Mouse (Mus musculus): ENCODE measurements around the gene Tbrg4.

Gene Tbrg4

DNA sequence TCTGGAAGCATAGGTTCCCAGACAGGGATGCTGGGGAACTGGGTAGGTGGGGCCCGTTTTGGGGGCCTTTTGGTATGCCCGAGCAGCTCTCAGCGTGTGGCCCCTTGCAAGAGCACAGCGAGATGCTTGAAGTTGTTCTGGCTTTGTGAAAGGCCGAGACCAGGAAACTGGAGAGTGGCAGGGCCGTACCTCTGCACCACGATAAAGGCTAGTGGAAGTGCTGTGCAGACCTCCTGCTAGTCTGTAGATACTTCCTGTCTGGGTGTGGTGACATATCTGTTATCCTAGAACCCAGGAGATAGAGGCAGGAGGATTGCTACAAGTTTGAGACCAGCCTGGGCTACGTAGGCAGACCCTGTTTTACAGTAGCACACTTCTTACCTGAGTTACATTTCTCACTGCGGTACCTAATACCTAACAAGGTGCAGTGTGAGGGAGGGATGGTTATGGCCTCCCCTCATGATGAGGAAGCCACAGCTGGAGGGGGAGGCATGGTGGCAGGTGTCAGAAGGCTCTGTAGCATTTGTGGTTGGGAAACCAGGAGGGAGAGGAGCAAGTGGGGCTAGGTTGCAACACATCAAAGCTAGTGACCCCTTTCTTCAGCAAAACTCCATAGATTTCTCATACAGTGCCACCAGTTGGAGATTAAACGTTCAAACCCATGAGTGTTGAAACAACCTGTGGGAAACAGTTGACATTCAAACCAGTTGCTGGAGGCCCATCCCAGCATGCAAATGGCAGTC, 34.8 kb downstream of the Tbrg4 start:
- DNase-seq (ENCODE audit: low spot score): no peak

DNA sequence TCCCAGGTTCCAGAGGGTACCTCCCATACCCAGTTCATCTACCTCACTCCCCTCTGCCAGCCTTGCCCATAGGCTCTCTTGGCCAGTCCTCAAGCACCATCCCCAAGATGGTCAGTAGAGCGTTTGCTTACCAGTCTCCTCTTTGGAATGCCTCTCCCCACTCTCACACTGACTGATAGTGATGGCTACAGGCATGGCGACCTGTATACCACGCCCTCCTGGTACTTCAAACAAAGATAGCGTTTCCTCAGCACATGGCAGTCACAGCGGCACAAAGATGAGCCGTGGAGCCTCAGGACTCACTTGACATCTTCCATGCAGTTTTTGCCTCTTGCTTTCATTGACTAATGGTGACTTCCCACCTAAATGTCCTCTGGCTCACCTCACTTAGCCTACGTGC, 36.0 kb downstream of the Tbrg4 start:
- DNase-seq (ENCODE audit: low spot score): no peak

DNA sequence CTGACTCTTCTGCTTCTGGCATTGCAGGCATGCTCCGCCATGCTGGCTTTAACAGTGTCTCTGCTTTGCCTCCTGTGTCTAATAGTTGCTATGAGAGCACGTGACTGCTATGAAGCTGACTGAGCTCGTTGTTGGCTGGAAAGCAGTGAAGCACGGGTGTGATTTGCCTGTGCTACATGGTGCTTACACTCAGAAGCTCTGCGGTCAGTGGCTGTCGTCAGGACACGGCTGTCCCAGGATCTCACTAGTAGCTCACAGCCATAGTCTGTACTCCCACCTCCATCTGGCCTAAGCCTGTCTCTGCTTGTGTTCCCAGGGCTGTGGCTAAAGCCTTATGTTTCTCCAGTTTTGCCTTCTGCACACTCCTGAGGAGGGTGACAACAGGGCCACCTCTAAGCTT, 37.6 kb downstream of the Tbrg4 start:
- DNase-seq (ENCODE audit: low spot score): no peak

DNA sequence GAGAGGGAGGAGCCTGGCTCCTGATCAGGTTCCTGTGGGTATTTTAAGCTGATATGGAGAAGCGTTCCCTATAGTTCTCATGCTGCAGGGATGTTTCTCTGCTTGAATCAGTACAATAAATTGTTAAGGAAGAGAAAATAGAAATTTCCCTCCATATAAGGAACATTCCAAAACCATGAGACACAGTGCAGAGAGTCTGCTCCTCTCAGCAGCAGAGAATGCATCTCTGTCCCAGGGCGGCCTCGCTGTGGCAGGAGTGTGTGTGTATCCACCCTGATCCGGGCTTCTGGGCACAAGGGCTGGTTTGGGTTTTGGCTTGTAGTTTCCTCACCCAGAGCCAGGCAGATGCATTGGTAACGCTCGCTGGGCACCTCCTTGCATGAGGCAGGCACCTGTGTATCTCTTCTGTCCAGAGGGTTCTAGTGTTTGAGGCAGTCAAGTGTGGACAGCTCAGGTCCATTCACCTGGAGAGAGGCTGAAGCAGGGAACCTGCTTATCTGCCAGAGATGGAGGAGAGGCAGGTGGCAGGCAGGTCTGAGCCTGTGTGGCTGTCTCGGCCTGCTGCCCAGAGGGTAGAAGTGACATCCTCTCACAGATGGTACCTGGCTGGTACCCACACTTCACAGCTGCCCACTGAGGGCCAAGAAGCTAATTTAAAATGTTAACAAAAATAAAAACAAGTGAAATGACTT, 38.5 kb downstream of the Tbrg4 start:
- DNase-seq (ENCODE audit: low spot score): no peak

DNA sequence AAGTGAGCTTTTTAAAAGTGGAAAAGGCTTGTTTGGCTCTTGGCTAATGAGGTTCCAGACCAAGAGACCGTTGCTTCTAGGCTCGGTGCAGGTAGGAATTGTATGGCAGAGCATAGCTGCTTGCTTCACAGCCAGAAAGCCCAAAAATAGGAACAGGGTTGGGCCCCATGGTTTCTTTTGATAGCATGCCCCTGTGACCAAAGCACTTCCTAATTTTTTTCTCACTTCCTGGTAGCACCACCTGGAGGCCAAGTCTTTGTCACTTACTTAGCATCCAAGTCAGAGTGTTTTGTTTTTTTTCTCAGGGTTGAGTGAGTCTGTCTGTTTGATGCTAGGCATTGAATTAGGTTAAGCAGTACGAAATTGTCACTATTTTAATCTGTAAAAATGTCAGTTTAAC, 39.2 kb downstream of the Tbrg4 start:
- DNase-seq (ENCODE audit: low spot score): no peak

DNA sequence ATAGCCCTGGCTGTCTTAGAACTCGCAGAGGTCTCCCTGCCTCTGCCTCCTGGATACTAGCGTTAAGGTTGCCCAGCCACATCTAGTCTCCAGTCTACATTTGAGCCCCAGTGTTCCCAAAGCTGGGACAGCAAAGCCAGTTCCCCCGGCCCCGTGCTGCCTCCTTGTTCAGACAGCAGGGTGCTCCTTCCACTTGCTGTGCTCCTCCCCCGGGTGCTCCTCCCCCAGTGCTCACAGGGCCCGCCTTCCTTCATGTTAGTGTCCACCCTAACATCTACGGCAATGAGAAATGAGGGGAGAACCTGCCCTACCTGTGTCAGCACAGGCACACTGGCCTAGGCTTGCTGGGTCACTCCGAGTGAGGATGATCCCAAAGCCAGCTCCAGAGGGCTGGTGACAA, 40.1 kb downstream of the Tbrg4 start:
- no peak for DNase-seq (ENCODE audit: low spot score)

DNA sequence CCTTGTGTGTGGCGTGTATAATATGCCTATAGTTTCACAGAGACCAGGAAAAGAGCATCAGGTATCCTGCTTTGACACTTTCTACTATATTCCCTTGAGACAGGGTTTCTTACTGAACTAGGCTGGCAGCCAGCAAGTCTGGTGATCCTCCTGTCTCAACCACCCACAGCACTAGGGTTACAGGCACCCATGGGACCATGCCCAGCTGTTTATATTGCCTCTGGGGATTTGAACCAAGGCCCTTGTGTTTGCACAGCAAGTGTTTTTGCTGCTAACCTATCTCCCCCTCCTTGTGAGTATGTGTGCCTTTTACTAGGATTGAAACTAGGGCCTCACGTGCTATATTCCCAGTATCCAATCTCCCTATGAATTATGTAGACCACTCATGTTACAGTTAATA, 44.3 kb downstream of the Tbrg4 start:
- DNase-seq (ENCODE audit: low spot score): no peak

DNA sequence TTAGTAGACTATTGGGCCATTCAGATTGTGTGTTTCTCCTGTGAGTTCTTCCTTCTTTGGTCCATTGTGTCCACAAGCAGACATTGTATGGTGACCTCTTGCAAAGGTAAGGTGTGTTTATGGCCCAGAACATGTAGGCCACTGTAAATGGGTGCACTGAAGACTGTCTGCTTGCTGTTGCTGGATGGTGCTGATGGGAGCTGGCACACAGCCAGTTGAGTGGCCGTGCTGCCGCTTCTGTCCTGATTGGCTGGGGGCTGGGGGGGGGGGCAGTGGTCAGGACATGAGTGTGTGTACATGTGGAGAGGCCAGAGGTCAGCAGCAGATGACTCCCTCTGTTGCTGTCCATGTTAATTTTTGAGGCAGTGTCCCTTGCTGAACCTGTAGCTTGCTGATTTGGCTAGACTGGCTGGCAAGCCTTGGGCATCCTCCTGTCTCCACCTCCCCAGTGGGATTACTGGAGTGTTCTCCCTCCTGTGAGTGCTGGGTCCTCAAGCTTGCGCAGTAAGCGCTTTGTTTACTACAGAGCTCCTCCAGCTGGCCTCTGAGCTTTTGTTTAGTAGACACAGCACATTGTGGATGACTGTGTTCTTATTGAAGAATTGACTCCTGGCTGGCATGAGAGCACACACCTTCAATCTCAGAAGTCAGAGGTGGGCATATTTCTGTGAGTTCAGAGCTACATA, 45.7 kb downstream of the Tbrg4 start:
- no peak for DNase-seq (ENCODE audit: low spot score)

DNA sequence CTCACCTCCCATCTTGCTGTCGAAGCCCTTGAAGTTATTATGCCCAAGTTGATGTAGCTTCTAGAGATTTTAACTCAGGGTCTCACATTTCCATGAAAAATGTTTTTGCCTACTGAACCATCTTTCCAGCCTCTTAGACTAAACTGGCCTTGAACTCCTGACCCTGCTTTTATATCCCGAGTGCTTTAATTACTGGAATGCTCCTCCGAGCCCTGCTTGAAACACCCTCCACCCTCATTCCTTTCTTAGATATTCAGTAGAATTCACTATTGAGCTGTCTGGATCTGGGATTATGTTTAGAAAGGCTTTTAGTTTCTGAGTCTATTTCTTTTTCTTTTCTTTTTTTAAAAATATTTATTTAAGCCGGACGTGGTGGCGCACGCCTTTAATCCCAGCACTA, 46.5 kb downstream of the Tbrg4 start:
- DNase-seq (ENCODE audit: low spot score): no peak

DNA sequence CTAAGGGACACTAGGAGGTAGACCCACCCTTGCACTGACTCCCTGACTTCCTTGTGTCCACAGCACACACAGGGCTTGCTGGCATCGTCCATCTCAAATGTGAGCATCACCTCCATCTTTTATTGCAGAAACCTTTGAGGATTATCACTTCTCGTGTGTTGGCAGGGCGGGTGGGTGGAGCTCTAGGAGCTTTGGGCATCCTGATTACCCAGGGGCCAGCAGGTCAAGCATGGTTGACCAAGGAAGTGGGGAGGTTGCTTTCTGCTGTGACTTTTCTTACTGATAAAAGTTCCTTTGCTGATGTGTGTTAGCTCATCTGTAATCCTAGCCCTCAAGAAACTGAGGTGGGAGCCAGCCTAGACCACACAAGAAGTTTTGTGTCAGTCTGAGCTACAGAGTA, 49.7 kb downstream of the Tbrg4 start:
- DNase-seq (ENCODE audit: low spot score): no peak

DNA sequence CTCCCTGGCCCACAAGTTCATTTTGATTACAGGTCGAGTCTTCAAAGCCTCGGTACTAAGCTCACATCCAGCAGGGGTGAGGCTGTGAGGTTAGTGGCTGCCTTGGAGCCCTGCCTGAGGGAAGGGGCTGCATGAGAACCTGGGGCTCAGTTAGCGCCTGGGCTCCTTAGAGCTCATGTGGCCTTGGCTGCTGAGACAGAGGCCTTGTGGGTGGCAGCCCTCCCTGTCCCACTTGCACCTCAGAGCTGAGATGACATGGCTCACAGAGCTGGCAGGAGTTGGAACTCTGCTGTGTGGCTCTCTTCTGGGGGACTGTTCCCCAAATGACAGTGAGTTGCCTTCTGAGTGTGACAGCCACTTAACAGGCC, 56.5 kb downstream of the Tbrg4 start:
- no peak for DNase-seq (ENCODE audit: low spot score)

DNA sequence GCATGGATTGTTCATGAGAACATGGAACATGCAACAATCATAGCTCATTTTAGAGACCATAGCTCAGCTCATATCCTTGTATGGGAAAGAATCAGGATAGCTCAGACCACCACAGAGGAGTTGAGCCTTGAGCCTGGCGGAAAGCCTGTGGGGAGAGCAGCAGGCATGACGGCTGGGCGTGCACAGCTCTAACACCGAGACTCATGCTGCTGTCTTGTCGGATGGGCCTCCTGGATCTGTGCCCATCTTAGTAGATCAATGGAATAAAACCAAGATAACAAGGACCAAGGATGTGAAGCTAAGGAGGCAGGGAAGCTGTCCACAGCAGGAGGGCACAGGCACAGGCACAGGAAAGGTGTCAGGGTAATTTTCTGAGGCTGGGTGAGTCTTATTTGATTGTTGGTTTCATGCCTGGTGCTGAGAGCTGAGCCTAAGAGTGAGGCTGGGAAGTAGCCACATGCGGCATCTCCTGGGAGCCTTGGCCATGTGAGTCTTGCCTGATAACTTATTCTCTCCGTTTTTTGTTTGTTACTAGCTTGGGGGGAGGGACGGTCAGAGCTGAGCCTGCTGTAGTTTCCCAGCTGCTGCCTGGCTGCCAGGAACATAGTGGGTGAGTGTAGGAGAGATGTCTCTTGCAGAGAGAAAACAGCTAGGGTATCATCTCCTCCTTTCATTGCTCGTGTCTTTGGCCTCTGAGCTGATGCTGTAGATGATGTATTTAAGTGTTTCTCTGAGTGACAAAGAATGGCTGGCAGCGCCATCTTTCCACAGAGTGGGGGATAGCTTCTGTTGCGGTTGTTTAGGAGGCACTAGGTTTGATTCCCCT, 57.1 kb downstream of the Tbrg4 start:
- DNase-seq (ENCODE audit: low spot score): no peak

DNA sequence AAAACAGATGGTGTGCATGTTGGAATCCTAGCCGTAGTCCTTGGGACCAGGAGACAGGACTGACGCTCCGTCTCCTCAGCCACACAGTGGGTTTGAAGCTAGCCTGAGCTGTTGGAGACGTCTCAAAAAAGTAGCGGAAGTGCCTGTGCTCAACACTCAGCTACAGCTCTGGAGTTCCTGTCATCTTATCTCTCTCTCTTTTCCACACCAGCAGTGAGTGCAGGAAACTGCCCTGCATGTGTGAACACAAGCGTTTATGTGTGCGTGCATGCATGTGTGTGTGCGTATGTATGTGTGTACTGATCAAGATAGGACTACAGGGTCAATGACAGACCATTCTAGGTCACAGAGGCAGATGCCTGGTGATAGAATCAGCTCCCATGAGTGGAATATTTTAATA, 57.9 kb downstream of the Tbrg4 start:
- no peak for DNase-seq (ENCODE audit: low spot score)

DNA sequence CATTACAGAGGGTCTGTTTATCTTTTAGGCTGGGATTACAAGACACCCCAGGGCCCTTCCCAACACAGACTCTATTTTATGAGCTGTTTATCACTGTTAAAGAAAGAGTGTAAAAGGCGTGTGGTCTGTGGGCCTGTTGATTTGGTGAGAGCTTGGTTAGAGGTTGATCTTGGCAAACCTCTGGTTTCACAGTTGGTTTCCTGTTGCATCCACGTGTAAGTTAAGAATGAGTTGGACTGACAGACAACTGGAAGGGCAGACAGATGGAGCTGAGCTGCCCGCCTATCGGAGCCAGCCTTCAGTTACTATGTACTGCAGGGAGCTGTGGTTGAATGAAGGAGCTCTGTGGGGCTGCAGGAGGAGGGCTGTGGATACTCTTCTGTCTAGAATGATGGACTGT, 59.4 kb downstream of the Tbrg4 start:
- no peak for DNase-seq (ENCODE audit: low spot score)
